ENCODE assay signal across 8 mouse cellular contexts in genomic region chr9:110531151-110531791, GRCm38 (mm10). TPM values are rescaled to one million over a fixed set of nuclear protein-coding genes. Genes with fewer than 3 reads are reported as not detected.
DNase-seq lines count a peak whose midpoint lies in the region; ATAC-seq and TF ChIP-seq lines count a peak whose summit lies in the region.

No protein-coding gene starts in this region.

- no peak for DNase-seq in kidney, postnatal 36 days
- no peak for DNase-seq in hindbrain, embryonic 14.5 days (ENCODE audit: low spot score)
- no peak for DNase-seq in gastrocnemius, adult 8-10 months (ENCODE audit: low spot score in 2 of 2)
- DNase-seq in right cerebral cortex, adult 2 months (ENCODE audit: low spot score in 2 of 2) = no peak
- DNase-seq in frontal cortex, postnatal 14 days (ENCODE audit: low spot score in 2 of 2) = no peak

- H3K4me2 ChIP-seq in kidney, embryonic 14.5 days (replicated peaks; ENCODE audit: low read depth, low read length) = peak overlapping the region; percentile 77
- H3K4me2 ChIP-seq in hindbrain, embryonic 14.5 days (replicated peaks) = peak overlapping the region; percentile 51
- peak overlapping the region; percentile 80 for H3K4me2 ChIP-seq in myocyte (ENCODE audit: low read depth)

- H3K4me3 ChIP-seq in kidney, embryonic 14.5 days (ENCODE audit: low read length) = peak overlapping the region; percentile 79
- H3K4me3 ChIP-seq in cortical plate, adult 2 months (ENCODE audit: insufficient read depth, low read length) = peak overlapping the region; percentile 95; the same call in 1 of the 2 replicates
- peak overlapping the region; percentile 98 for H3K4me3 ChIP-seq in hindbrain, embryonic 14.5 days (replicated peaks; ENCODE audit: low read length)
- peak overlapping the region; percentile 74 for H3K4me3 ChIP-seq in myocyte

- peak overlapping the region; percentile 98 for H3ac ChIP-seq in myocyte (ENCODE audit: control insufficient read depth, insufficient read length)

- no peak for ATAC-seq in kidney, embryonic 14.5 days (ENCODE audit: low FRiP score, low TSS enrichment)
- ATAC-seq in hindbrain, embryonic 14.5 days (ENCODE audit: low FRiP score) = no peak

- H3K36me3 ChIP-seq in kidney, embryonic 14.5 days (ENCODE audit: control insufficient read depth, insufficient read depth, low read length) = peaks cover 4% of the 10 kb centered on the region; the same call in 1 of the 2 replicates
- H3K36me3 ChIP-seq in hindbrain, embryonic 14.5 days (replicated peaks; ENCODE audit: control insufficient read depth, insufficient read depth) = no peaks in the 10 kb centered on the region
- no peaks in the 10 kb centered on the region for H3K36me3 ChIP-seq in myocyte (ENCODE audit: control insufficient read depth, insufficient read depth)

- TF ChIP-seq CTCF in cortical plate, adult 2 months (IDR thresholded peaks at IDR 0.05; ENCODE audit: extremely low read depth, insufficient read depth, low read length) = no peak

- H3K4me1 ChIP-seq in kidney, embryonic 14.5 days (ENCODE audit: control insufficient read depth, insufficient read depth, low read length) = peaks cover 14% of the 10 kb centered on the region
- H3K4me1 ChIP-seq in cortical plate, adult 2 months (ENCODE audit: control insufficient read depth, insufficient read depth, low read length) = peaks cover 5% of the 10 kb centered on the region
- H3K4me1 ChIP-seq in hindbrain, embryonic 14.5 days (replicated peaks; ENCODE audit: control insufficient read depth, insufficient read depth, low read length) = peaks cover 28% of the 10 kb centered on the region

- no peaks in the 10 kb centered on the region for H3K27me3 ChIP-seq in kidney, embryonic 14.5 days (ENCODE audit: control insufficient read depth, insufficient read depth, low read length)
- no peaks in the 10 kb centered on the region for H3K27me3 ChIP-seq in hindbrain, embryonic 14.5 days (ENCODE audit: control insufficient read depth, insufficient read depth, low read length)
- H3K27me3 ChIP-seq in myocyte (ENCODE audit: control insufficient read depth, insufficient read depth, insufficient read length) = no peaks in the 10 kb centered on the region

- peak overlapping the region; percentile 98; the same call in 1 of the 2 replicates for H3K27ac ChIP-seq in kidney, embryonic 14.5 days (ENCODE audit: low read depth, low read length)
- H3K27ac ChIP-seq in cortical plate, adult 2 months (ENCODE audit: insufficient read depth, low read length) = no peak overlapping the region
- H3K27ac ChIP-seq in hindbrain, embryonic 14.5 days = peak overlapping the region; percentile 100; the same call in 1 of the 2 replicates

- no peak for TF ChIP-seq POLR2A in cortical plate, adult 2 months (IDR thresholded peaks at IDR 0.05; ENCODE audit: extremely low read depth, insufficient read depth, low read length)
- no peak for TF ChIP-seq POLR2A in myocyte (IDR thresholded peaks at IDR 0.05; ENCODE audit: insufficient read length, low read depth)

- H3K79me2 ChIP-seq in myocyte (ENCODE audit: control insufficient read depth, insufficient read depth) = peaks cover 34% of the 10 kb centered on the region

- 20% methylated on average over 6 of the region's 6 CpGs for WGBS in kidney, embryonic 14.5 days
- 32% methylated on average over 6 of the region's 6 CpGs for WGBS in hindbrain, embryonic 14.5 days

- no peaks in the 10 kb centered on the region for H3K9me3 ChIP-seq in kidney, embryonic 14.5 days (ENCODE audit: control insufficient read depth, low read length)
- H3K9me3 ChIP-seq in hindbrain, embryonic 14.5 days (ENCODE audit: control insufficient read depth, low read length) = no peaks in the 10 kb centered on the region

- H3K9ac ChIP-seq in kidney, embryonic 14.5 days (ENCODE audit: low read depth, low read length) = peak overlapping the region; percentile 91
- peak overlapping the region; percentile 99 for H3K9ac ChIP-seq in hindbrain, embryonic 14.5 days

TF ChIP-seq in myocyte, 11 proteins besides CTCF, POLR2A, EP300 and RAD21:
- TF ChIP-seq CEBPB (IDR thresholded peaks at IDR 0.05; ENCODE audit: insufficient read depth, poor library complexity, severe bottlenecking) (no peak), MAX (IDR thresholded peaks at IDR 0.05; ENCODE audit: low read depth) (no peak), USF1 (IDR thresholded peaks at IDR 0.05; ENCODE audit: low read depth) (no peak), POLR2AphosphoS2 (IDR thresholded peaks at IDR 0.05; ENCODE audit: insufficient read length, low read depth) (no peak), MYOD1 (IDR thresholded peaks at IDR 0.05; ENCODE audit: control insufficient read depth in 1 of 3, insufficient read length in 2 of 3, low read depth in 2 of 3) (no peak), SRF (IDR thresholded peaks at IDR 0.05; ENCODE audit: control insufficient read depth, insufficient read length, low read depth) (no peak), TCF12 (IDR thresholded peaks at IDR 0.05; ENCODE audit: insufficient read depth, poor library complexity, severe bottlenecking) (no peak), MYOG (IDR thresholded peaks at IDR 0.05; ENCODE audit: control insufficient read depth in 1 of 3, insufficient read depth in 1 of 3, insufficient read length in 2 of 3, low read depth in 2 of 3) (no peak), REST (IDR thresholded peaks at IDR 0.05; ENCODE audit: insufficient read depth, insufficient read length) (no peak), E2F4 (IDR thresholded peaks at IDR 0.05; ENCODE audit: insufficient read depth) (no peak), TCF3 (IDR thresholded peaks at IDR 0.05; ENCODE audit: insufficient read length, low read depth) (no peak)

RNA-seq across cellular contexts. Expression of gene Setd2, which starts 1.1 kb away (rescaled TPM):
- polyA plus RNA-seq in kidney, embryonic 14.5 days (2014; fragmentation: Nextera tagmentation; extraction: Ambion mirVana) = 46.5 and 55.9 TPM in 2 replicates
- 64.8 and 64.9 TPM in 2 replicates for polyA plus RNA-seq in cortical plate, adult 2 months (2012; rRNA removed)
- polyA plus RNA-seq in hindbrain, embryonic 14.5 days (2014; fragmentation: Nextera tagmentation; extraction: Ambion mirVana) = 48.4 and 49.2 TPM in 2 replicates
- polyA plus RNA-seq in myocyte (2012; fragmentation: generic; extraction: Trizol) = 11.6 TPM
- total RNA-seq in gastrocnemius, adult 8-10 months (2022) = 10 to 100 TPM; 19.6 to 27.3 (median 25.4) TPM

RNA-seq across cellular contexts. Expression of gene Kif9, which starts 54.5 kb away (rescaled TPM):
- polyA plus RNA-seq in kidney, embryonic 14.5 days (2014; fragmentation: Nextera tagmentation; extraction: Ambion mirVana) = 1.2 TPM in 2 replicates
- polyA plus RNA-seq in cortical plate, adult 2 months (2012; rRNA removed) = 4.0 and 5.3 TPM in 2 replicates
- polyA plus RNA-seq in hindbrain, embryonic 14.5 days (2014; fragmentation: Nextera tagmentation; extraction: Ambion mirVana) = 4.4 and 6.5 TPM in 2 replicates
- 0.48 TPM for polyA plus RNA-seq in myocyte (2012; fragmentation: generic; extraction: Trizol)
- total RNA-seq in gastrocnemius, adult 8-10 months (2022) = under 1 TPM in 1 of 4 experiments, not detected in 3; 0.12 TPM

RNA-seq across cellular contexts. Expression of gene Klhl18, which starts 54.8 kb away (rescaled TPM):
- 5.1 and 10.5 TPM in 2 replicates for polyA plus RNA-seq in kidney, embryonic 14.5 days (2014; fragmentation: Nextera tagmentation; extraction: Ambion mirVana)
- 27.3 and 28.8 TPM in 2 replicates for polyA plus RNA-seq in cortical plate, adult 2 months (2012; rRNA removed)
- polyA plus RNA-seq in hindbrain, embryonic 14.5 days (2014; fragmentation: Nextera tagmentation; extraction: Ambion mirVana) = 22.6 and 28.6 TPM in 2 replicates
- 10.2 TPM for polyA plus RNA-seq in myocyte (2012; fragmentation: generic; extraction: Trizol)
- 1 to 10 TPM; 5.2 to 7.9 (median 6.6) TPM for total RNA-seq in gastrocnemius, adult 8-10 months (2022)
